Mouse (Mus musculus) T-cell, adult 66 days (primary cell): Measurements from ENCODE around the gene Rhox13. TPM values are rescaled to one million over a fixed set of nuclear protein-coding genes. Genes with fewer than 3 reads are reported as not detected.

Source experiments
- total RNA-seq, 2 experiments: library from RNA; stranded (reverse); gene quantifications; 3 replicates in 1 of 2; 4 replicates in 1 of 2; pipeline ENCODE4 v1.2.4; 2023

The Rhox13 gene
- total RNA-seq = not detected

DNA sequence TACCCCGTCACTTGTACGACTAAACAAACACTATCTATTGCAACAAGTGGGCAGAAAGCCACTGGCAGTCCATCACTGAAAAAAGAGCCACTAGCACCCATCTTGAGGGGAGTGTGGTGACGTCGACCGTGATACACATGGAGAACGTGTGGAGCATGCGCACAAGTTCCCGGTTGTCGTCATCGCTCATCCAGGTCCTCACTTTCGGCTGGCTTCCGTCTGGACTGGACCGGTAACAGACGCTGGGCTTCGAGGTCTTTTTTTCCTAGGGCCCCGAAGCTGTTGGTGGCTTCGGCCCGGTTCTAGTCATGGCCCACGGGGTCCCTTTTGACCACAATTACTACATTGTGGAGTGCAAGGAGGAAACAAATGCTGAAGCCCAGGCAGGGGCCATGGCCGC is at the start of gene Rhox13:
Rhox13 (plus strand) TSS at position 238 of the 400 bp plus-strand sequence.

DNA sequence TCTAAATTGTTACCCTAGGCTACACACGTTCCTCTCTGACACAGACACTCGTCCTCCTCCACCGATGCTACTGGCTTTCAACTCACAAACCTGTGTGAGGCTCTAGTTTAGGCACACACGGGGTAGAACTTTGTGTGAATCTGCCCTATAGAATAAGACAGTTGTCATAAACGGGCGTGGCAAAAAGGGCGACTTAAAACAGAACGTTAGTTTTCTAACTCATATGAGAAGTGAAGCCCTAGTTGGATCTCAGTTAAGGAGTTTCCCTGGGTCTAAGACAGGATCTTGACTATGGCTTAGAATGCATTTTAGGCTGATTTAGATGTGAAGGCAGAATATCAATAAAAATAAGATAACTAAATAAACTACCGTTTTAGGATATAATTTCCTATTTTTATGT is 36.0 kb upstream of the Rhox13 start, which contains the start of gene Rhox11:
Rhox11 (minus strand) TSS at position 101 of the 400 bp plus-strand sequence.

DNA sequence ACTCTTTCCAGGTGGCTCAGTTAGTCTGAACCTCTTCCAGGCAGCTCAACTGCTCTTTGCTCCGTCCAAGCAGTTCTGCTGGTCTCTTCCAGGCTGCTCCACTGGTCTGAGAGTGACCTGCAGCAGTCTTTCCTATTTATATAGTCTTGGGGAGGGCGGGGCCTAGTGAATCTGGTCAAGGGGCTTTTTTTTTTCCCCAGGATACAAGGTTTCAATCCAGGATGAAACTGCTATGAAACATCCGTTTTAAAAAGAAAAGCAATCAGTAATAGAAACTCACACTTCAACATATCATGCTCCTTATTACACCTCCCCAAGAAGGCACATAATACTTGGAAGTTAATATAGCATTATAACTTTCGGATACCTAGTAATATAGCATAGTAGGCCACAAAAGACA is 10.2 kb upstream of the Rhox13 start, which contains the start of gene Rhox12:
Rhox12 (minus strand) TSS at position 101 of the 400 bp plus-strand sequence.

Other genes with a start within 250 kb of the Rhox13 start
- gene Rhox8, start 242.3 kb upstream of the Rhox13 start, total RNA-seq = not detected
- not detected for gene Rhox7b, start 224.0 kb upstream of the Rhox13 start, total RNA-seq
- not detected for gene Rhox9, start 219.4 kb upstream of the Rhox13 start, total RNA-seq
- gene Btg1-ps1, start 102.4 kb upstream of the Rhox13 start, total RNA-seq = not detected
- gene Btg1-ps2, start 78.1 kb upstream of the Rhox13 start, total RNA-seq = not detected
- gene Rhox10, start 54.7 kb upstream of the Rhox13 start, total RNA-seq = not detected
- gene Rhox11, start 36.1 kb upstream of the Rhox13 start, total RNA-seq = not detected
- gene Rhox12, start 10.3 kb upstream of the Rhox13 start, total RNA-seq = not detected
- gene Zbtb33, start 68.6 kb downstream of the Rhox13 start, total RNA-seq = 10 to 100 TPM; 32.0 to 33.5 TPM
- gene Tmem255a, start 131.2 kb downstream of the Rhox13 start, total RNA-seq = not detected
- not detected for gene Atp1b4, start 195.0 kb downstream of the Rhox13 start, total RNA-seq